Mouse (Mus musculus) ES-E14 (cell line): ENCODE measurements around the gene Krtap10-10.

Experiments
- CHD2 ChIP-seq: IDR thresholded peaks from 2 replicates; pipeline ENCODE4 v1.6.1; 2014; ENCODE audit warnings: mild to moderate bottlenecking, low read depth, low read length, inconsistent platforms
- HCFC1 ChIP-seq: IDR thresholded peaks from 2 replicates; pipeline ENCODE4 v1.6.1; 2012; ENCODE audit warnings: low read length, inconsistent platforms, borderline replicate concordance; ENCODE audit not compliant: insufficient read depth
- MAFK ChIP-seq: IDR thresholded peaks from 2 replicates; pipeline ENCODE4 v1.6.1; 2014; ENCODE audit warnings: mild to moderate bottlenecking, low read depth, low read length, inconsistent platforms; ENCODE audit not compliant: insufficient read depth
- ZC3H11A ChIP-seq: IDR thresholded peaks from 2 replicates; pipeline ENCODE4 v1.6.1; 2012; ENCODE audit warnings: low read depth, mild to moderate bottlenecking, inconsistent platforms, low read length, borderline replicate concordance
- ZNF384 ChIP-seq: IDR thresholded peaks from 2 replicates; pipeline ENCODE4 v1.6.1; 2012; ENCODE audit warnings: low read depth, low read length, inconsistent platforms

GRCm38 (mm10) chr10:77882553-77882952, 46.8 kb downstream of the Krtap10-10 start:
- TF ChIP-seq MAFK (no peak), ZC3H11A (no peak), ZNF384 (no peak), HCFC1 (no peak), CHD2 (no peak)
